ENCODE assay signal across 10 mouse cellular contexts in genomic region chr14:99044096-99044495, GRCm38 (mm10). TPM values are rescaled to one million over a fixed set of nuclear protein-coding genes. Genes with fewer than 3 reads are reported as not detected.
A peak's percentile ranks its signal among the peaks of the same experiment; 100 is the strongest.
DNase-seq lines count a peak whose midpoint lies in the region; ATAC-seq and TF ChIP-seq lines count a peak whose summit lies in the region.
"Had no signal": no experiment of that assay in that cellular context is flagged by ENCODE, and none has a peak within 500 bp of the region (broad histone marks: within the 10 kb centered on the region; RNA-seq: fewer than 3 reads in every experiment).

No protein-coding gene starts in this region.

- H3K9me3 ChIP-seq in heart, embryonic 16.5 days (replicated peaks; ENCODE audit: control insufficient read depth, low read length) = no peaks in the 10 kb centered on the region
- no peaks in the 10 kb centered on the region for H3K9me3 ChIP-seq in hindbrain, embryonic 15.5 days
- H3K9me3 ChIP-seq in midbrain, embryonic 14.5 days (ENCODE audit: control insufficient read depth, low read length) = no peaks in the 10 kb centered on the region

- no peak for DNase-seq in heart, postnatal 36 days
- DNase-seq in brain, embryonic 14.5 days (ENCODE audit: low read depth) = peak; percentile 33
- DNase-seq in midbrain, embryonic 14.5 days = no peak
- no peak for DNase-seq in right cerebral cortex, postnatal 14 days
- DNase-seq in left cerebral cortex, adult 2 months (ENCODE audit: extremely low spot score in 1 of 2, low spot score in 2 of 2) = no peak
- DNase-seq in ovary, adult 18-20 months (ENCODE audit: low spot score) = no peak

- H3K27ac ChIP-seq in heart, embryonic 16.5 days (ENCODE audit: low read length) = no peak overlapping the region
- H3K27ac ChIP-seq in hindbrain, embryonic 15.5 days (replicated peaks) = no peak overlapping the region
- no peak overlapping the region for H3K27ac ChIP-seq in midbrain, embryonic 14.5 days (replicated peaks; ENCODE audit: low read depth, low read length)
- H3K27ac ChIP-seq in left cerebral cortex, adult 2 months = no peak overlapping the region

- no peaks in the 10 kb centered on the region for H3K27me3 ChIP-seq in heart, embryonic 16.5 days (ENCODE audit: control insufficient read depth, insufficient read depth, low read length)
- no peaks in the 10 kb centered on the region for H3K27me3 ChIP-seq in hindbrain, embryonic 15.5 days
- no peaks in the 10 kb centered on the region for H3K27me3 ChIP-seq in midbrain, embryonic 14.5 days (ENCODE audit: control insufficient read depth, insufficient read depth, low read length)
- H3K27me3 ChIP-seq: Patski had no signal

- peaks cover 1% of the 10 kb centered on the region; the same call in 1 of the 2 replicates for H3K36me3 ChIP-seq in heart, embryonic 16.5 days (ENCODE audit: control insufficient read depth, insufficient read depth)
- 0 out of 2 replicates have a peak, but pooled peaks cover 3% of the 10 kb centered on the region for H3K36me3 ChIP-seq in hindbrain, embryonic 15.5 days
- H3K36me3 ChIP-seq in midbrain, embryonic 14.5 days (ENCODE audit: control insufficient read depth, insufficient read depth, low read length) = no peaks in the 10 kb centered on the region

- ATAC-seq in heart, embryonic 16.5 days (replicated peaks; ENCODE audit: extremely low read depth, insufficient read depth, low FRiP score) = no peak
- ATAC-seq in hindbrain, embryonic 15.5 days (ENCODE audit: low FRiP score, low read depth) = no peak
- no peak for ATAC-seq in midbrain, embryonic 14.5 days (ENCODE audit: low FRiP score, low TSS enrichment)
- ATAC-seq: Patski had no signal

- TF ChIP-seq CTCF in brain, embryonic 14.5 days (IDR thresholded peaks at IDR 0.05; ENCODE audit: borderline replicate concordance, extremely low read depth, insufficient read depth, insufficient read length) = no peak
- no peak for TF ChIP-seq CTCF in left cerebral cortex, adult 2 months (IDR thresholded peaks at IDR 0.05)

- 42% methylated on average over 10 of the region's 10 CpGs for WGBS in heart, embryonic 16.5 days
- 28% methylated on average over 10 of the region's 10 CpGs for WGBS in hindbrain, embryonic 15.5 days
- WGBS in midbrain, embryonic 14.5 days = 31% methylated on average over 10 of the region's 10 CpGs

- H3K4me1 ChIP-seq in heart, embryonic 16.5 days (ENCODE audit: control insufficient read depth, insufficient read depth, low read length) = peaks cover 35% of the 10 kb centered on the region
- peaks cover 28% of the 10 kb centered on the region for H3K4me1 ChIP-seq in hindbrain, embryonic 15.5 days (replicated peaks)
- H3K4me1 ChIP-seq in midbrain, embryonic 14.5 days (ENCODE audit: control insufficient read depth, insufficient read depth, low read length) = peaks cover 22% of the 10 kb centered on the region

- peak overlapping the region; percentile 98 for H3K4me3 ChIP-seq in heart, embryonic 16.5 days (ENCODE audit: low read length)
- H3K4me3 ChIP-seq in hindbrain, embryonic 15.5 days = peak overlapping the region; percentile 90; the same call in 1 of the 2 replicates
- H3K4me3 ChIP-seq in midbrain, embryonic 14.5 days (replicated peaks; ENCODE audit: low read depth, low read length) = peak overlapping the region; percentile 99
- no peak overlapping the region for H3K4me3 ChIP-seq in left cerebral cortex, adult 2 months

- peak overlapping the region; percentile 53 for H3K9ac ChIP-seq in heart, embryonic 16.5 days (ENCODE audit: low read length)
- H3K9ac ChIP-seq in hindbrain, embryonic 15.5 days = 0 out of 2 replicates have a peak overlapping the region, but pooled peaks have one; percentile 34
- no peak overlapping the region; the same call in 1 of the 2 replicates for H3K9ac ChIP-seq in midbrain, embryonic 14.5 days (replicated peaks; ENCODE audit: low read length)

- intact Hi-C loops in heart, postnatal 36 days (cut with DNase I) = no loop called here
- intact Hi-C loops in left cerebral cortex, adult 2 months (cut with DNase I) = no loop called here

- H3K4me2 ChIP-seq in heart, embryonic 16.5 days (ENCODE audit: low read depth, low read length) = peak overlapping the region; percentile 88
- H3K4me2 ChIP-seq in hindbrain, embryonic 15.5 days = peak overlapping the region; percentile 70
- H3K4me2 ChIP-seq in midbrain, embryonic 14.5 days (ENCODE audit: low read length) = peak overlapping the region; percentile 79

- TF ChIP-seq POLR2A in brain, embryonic 14.5 days (IDR thresholded peaks at IDR 0.05; ENCODE audit: borderline replicate concordance, extremely low read depth, insufficient read depth, insufficient read length, poor library complexity, severe bottlenecking) = no peak

RNA-seq across cellular contexts. Expression of gene Mzt1, which starts 1.8 kb away (rescaled TPM):
- 75.0 and 97.7 TPM in 2 replicates for polyA plus RNA-seq in heart, embryonic 16.5 days (2015; fragmentation: Nextera tagmentation; extraction: Ambion mirVana)
- 10 to 100 TPM; 37.5 to 39.6 TPM for total RNA-seq in heart, postnatal 36 days (2021)
- 72.8 and 77.9 TPM in 2 replicates for polyA plus RNA-seq in brain, embryonic 14.5 days (2012; rRNA removed)
- 98.4 and 99.5 TPM in 2 replicates for polyA plus RNA-seq in hindbrain, embryonic 15.5 days (2015; fragmentation: Nextera tagmentation; extraction: Ambion mirVana)
- 108 and 112 TPM in 2 replicates for polyA plus RNA-seq in midbrain, embryonic 14.5 days (2014; fragmentation: Nextera tagmentation; extraction: Ambion mirVana)
- 10 to 100 TPM; 65.5 to 67.0 TPM for total RNA-seq in left cerebral cortex, adult 2 months (2021)

RNA-seq across cellular contexts. Expression of gene Bora, which starts 1.9 kb away (rescaled TPM):
- polyA plus RNA-seq in heart, embryonic 16.5 days (2015; fragmentation: Nextera tagmentation; extraction: Ambion mirVana) = 41.5 and 46.1 TPM in 2 replicates
- 1 to 10 TPM in 1 of 2 experiments, under 1 TPM in 1; 0.62 to 1.9 TPM for total RNA-seq in heart, postnatal 36 days (2021)
- 9.8 and 13.6 TPM in 2 replicates for polyA plus RNA-seq in brain, embryonic 14.5 days (2012; rRNA removed)
- polyA plus RNA-seq in hindbrain, embryonic 15.5 days (2015; fragmentation: Nextera tagmentation; extraction: Ambion mirVana) = 15.4 and 18.7 TPM in 2 replicates
- 10.6 and 16.4 TPM in 2 replicates for polyA plus RNA-seq in midbrain, embryonic 14.5 days (2014; fragmentation: Nextera tagmentation; extraction: Ambion mirVana)
- 1 to 10 TPM; 2.6 to 4.1 TPM for total RNA-seq in left cerebral cortex, adult 2 months (2021)

RNA-seq across cellular contexts. Expression of gene Rpl36a-ps1, which starts 50.0 kb away (rescaled TPM):
- 4.4 TPM in 1 of 2 replicates, not detected in the other for polyA plus RNA-seq in heart, embryonic 16.5 days (2015; fragmentation: Nextera tagmentation; extraction: Ambion mirVana)
- 1 to 10 TPM; 3.3 to 5.6 TPM for total RNA-seq in heart, postnatal 36 days (2021)
- polyA plus RNA-seq in brain, embryonic 14.5 days (2012; rRNA removed) = 2.0 and 2.6 TPM in 2 replicates
- polyA plus RNA-seq in hindbrain, embryonic 15.5 days (2015; fragmentation: Nextera tagmentation; extraction: Ambion mirVana) = 0.51 TPM in 1 of 2 replicates, not detected in the other
- polyA plus RNA-seq in midbrain, embryonic 14.5 days (2014; fragmentation: Nextera tagmentation; extraction: Ambion mirVana) = 0.72 TPM in 1 of 2 replicates, not detected in the other
- 1 to 10 TPM in 1 of 2 experiments, not detected in 1; 3.2 TPM for total RNA-seq in left cerebral cortex, adult 2 months (2021)
- total RNA-seq: left cerebral cortex, adult 18-20 months had no signal

RNA-seq across cellular contexts. Expression of gene Pibf1, which starts 55.1 kb away (rescaled TPM):
- polyA plus RNA-seq in heart, embryonic 16.5 days (2015; fragmentation: Nextera tagmentation; extraction: Ambion mirVana) = 12.8 and 15.0 TPM in 2 replicates
- total RNA-seq in heart, postnatal 36 days (2021) = 1 to 10 TPM; 7.5 to 8.2 TPM
- 8.5 and 10.1 TPM in 2 replicates for polyA plus RNA-seq in brain, embryonic 14.5 days (2012; rRNA removed)
- polyA plus RNA-seq in hindbrain, embryonic 15.5 days (2015; fragmentation: Nextera tagmentation; extraction: Ambion mirVana) = 17.1 TPM in 2 replicates
- 18.5 and 19.3 TPM in 2 replicates for polyA plus RNA-seq in midbrain, embryonic 14.5 days (2014; fragmentation: Nextera tagmentation; extraction: Ambion mirVana)
- 10 to 100 TPM; 13.6 to 15.0 TPM for total RNA-seq in left cerebral cortex, adult 2 months (2021)

RNA-seq across cellular contexts. Expression of gene Dis3, which starts 55.5 kb away (rescaled TPM):
- polyA plus RNA-seq in heart, embryonic 16.5 days (2015; fragmentation: Nextera tagmentation; extraction: Ambion mirVana) = 17.1 and 18.3 TPM in 2 replicates
- 10 to 100 TPM in 1 of 2 experiments, 1 to 10 TPM in 1; 9.3 to 12.3 TPM for total RNA-seq in heart, postnatal 36 days (2021)
- polyA plus RNA-seq in brain, embryonic 14.5 days (2012; rRNA removed) = 22.0 and 23.3 TPM in 2 replicates
- polyA plus RNA-seq in hindbrain, embryonic 15.5 days (2015; fragmentation: Nextera tagmentation; extraction: Ambion mirVana) = 22.1 and 23.0 TPM in 2 replicates
- 23.5 and 34.2 TPM in 2 replicates for polyA plus RNA-seq in midbrain, embryonic 14.5 days (2014; fragmentation: Nextera tagmentation; extraction: Ambion mirVana)
- 10 to 100 TPM; 17.7 to 18.7 TPM for total RNA-seq in left cerebral cortex, adult 2 months (2021)
